Mouse (Mus musculus) forebrain, embryonic 16.5 days (tissue): ENCODE data around the gene Hscb. TPM values are rescaled to one million over a fixed set of nuclear protein-coding genes. Genes with fewer than 3 reads are reported as not detected.
"Not testable (repeated sequence)": the region's sequence is repeated elsewhere in the genome, so short reads cannot be mapped to it uniquely, and the experiment has no call there.

ENCODE experiments used
- ATAC-seq: fragments of 200-750 bp; cut with Nextera tagmentation; 2 replicates; pipeline ENCODE4 v1.8.0; 2017; ENCODE audit warnings: mild to moderate bottlenecking, moderate library complexity
- H3K27ac ChIP-seq: fragments of 300-500 bp; sonication (generic); 2 replicates; pipeline ENCODE4 v1.5.1; 2014; ENCODE audit warnings: low read length, control low read depth
- H3K27me3 ChIP-seq: fragments of 300-500 bp; sonication (generic); replicated peaks from 2 replicates; pipeline ENCODE4 v1.6.1; 2014; ENCODE audit warnings: low read length; ENCODE audit not compliant: control insufficient read depth, insufficient read depth
- H3K36me3 ChIP-seq: fragments of 300-500 bp; sonication (generic); 2 replicates; pipeline ENCODE4 v1.6.1; 2014; ENCODE audit not compliant: control insufficient read depth, insufficient read depth
- H3K4me1 ChIP-seq: fragments of 300-500 bp; sonication (generic); replicated peaks from 2 replicates; pipeline ENCODE4 v1.6.1; 2014; ENCODE audit warnings: low read length; ENCODE audit not compliant: control insufficient read depth, insufficient read depth
- H3K4me2 ChIP-seq: fragments of 300-500 bp; sonication (generic); 2 replicates; pipeline ENCODE4 v1.6.1; 2014; ENCODE audit warnings: mild to moderate bottlenecking, low read length, control low read depth
- H3K4me3 ChIP-seq: fragments of 300-500 bp; sonication (generic); replicated peaks from 2 replicates; pipeline ENCODE4 v1.5.1; 2014; ENCODE audit warnings: mild to moderate bottlenecking, low read length, control low read depth
- H3K9ac ChIP-seq: fragments of 300-500 bp; sonication (generic); replicated peaks from 2 replicates; pipeline ENCODE4 v1.6.1; 2014; ENCODE audit warnings: low read depth, low read length, control low read depth
- H3K9me3 ChIP-seq: fragments of 300-500 bp; sonication (generic); 2 replicates; pipeline ENCODE4 v1.6.1; 2016; ENCODE audit warnings: low read length; ENCODE audit not compliant: control insufficient read depth
- WGBS: fragments of 180-500 bp; shearing (Covaris S2); extraction: QIAGEN DNeasy Blood & Tissue Kit; methylation state at CpG from one replicate; pipeline ENCODE4 v1.1.7; 2014; 5-methylcytosine and 5-hydroxymethylcytosine counted together
- polyA plus RNA-seq: library from polyadenylated mRNA; unstranded; fragments of >200 nt; fragmentation: Nextera tagmentation; extraction: Ambion mirVana; gene quantifications from 2 replicates; pipeline ENCODE4 v1.2.1, GENCODE M21; 2015

Gene Hscb
- 9.4 and 12.1 TPM in 2 replicates for polyA plus RNA-seq

- Histone ChIP-seq H3K9ac (peak within 1 kb of the TSS; percentile 71), H3K9me3 (no peaks in the 10 kb centered on the region), H3K4me3 (peak within 1 kb of the TSS; percentile 83), H3K27ac (peak within 1 kb of the TSS; percentile 60), H3K4me1 (peaks cover 12% of the 10 kb centered on the region), H3K4me2 (peak within 1 kb of the TSS; percentile 83), H3K27me3 (no peaks in the 10 kb centered on the region), H3K36me3 (no peaks in the 10 kb centered on the region)
- ATAC-seq = peak; percentile 99
- under 1% methylated on average over 41 of the region's 41 CpGs for WGBS
Observed at GRCm38 (mm10) chr5:110839678-110840365, at the start of gene Hscb, which contains the start of gene Chek2. Gene Hscb, minus strand, starts transcription at chr5:110839777. Gene Chek2, plus strand, starts transcription at chr5:110839979.

- H3K36me3 ChIP-seq = peaks cover 7% of the 10 kb centered on the region; the same call in 1 of the 2 replicates
- WGBS = 93% methylated on average over 4 of the region's 4 CpGs
- no peak overlapping the region for H3K9ac ChIP-seq
- H3K9me3 ChIP-seq = no peaks in the 10 kb centered on the region
- no peaks in the 10 kb centered on the region for H3K4me1 ChIP-seq
- no peak overlapping the region for H3K4me3 ChIP-seq
- no peak overlapping the region for H3K27ac ChIP-seq
- H3K4me2 ChIP-seq = no peak overlapping the region
- no peak for ATAC-seq
- H3K27me3 ChIP-seq = no peaks in the 10 kb centered on the region
Observed at GRCm38 (mm10) chr5:110888596-110888995, 49.0 kb upstream of the Hscb start.

- Histone ChIP-seq H3K4me2 (peak within 1 kb of the TSS; percentile 79), H3K36me3 (peaks cover 2% of the 10 kb centered on the region; the same call in 1 of the 2 replicates), H3K27ac (peak within 1 kb of the TSS; percentile 79), H3K4me1 (peaks cover 12% of the 10 kb centered on the region), H3K9me3 (no peaks in the 10 kb centered on the region), H3K4me3 (peak within 1 kb of the TSS; percentile 88), H3K9ac (peak within 1 kb of the TSS; percentile 94), H3K27me3 (no peaks in the 10 kb centered on the region)
- peak; percentile 93 for ATAC-seq
- 0% methylated on average over 66 of the region's 101 CpGs for WGBS
Observed at GRCm38 (mm10) chr5:110879584-110880374, 40.2 kb upstream of the Hscb start, which contains the start of gene Ttc28. Gene Ttc28, plus strand, starts transcription at chr5:110879803.

- Histone ChIP-seq H3K4me2 (peak overlapping the region; percentile 79), H3K9ac (peak overlapping the region; percentile 94), H3K27me3 (no peaks in the 10 kb centered on the region), H3K4me1 (peaks cover 12% of the 10 kb centered on the region), H3K4me3 (peak overlapping the region; percentile 88), H3K9me3 (no peaks in the 10 kb centered on the region), H3K36me3 (no peaks in the 10 kb centered on the region), H3K27ac (peak overlapping the region; percentile 79)
- 61% methylated on average over 7 of the region's 7 CpGs for WGBS
- no peak for ATAC-seq
Observed at GRCm38 (mm10) chr5:110879042-110879441, 39.5 kb upstream of the Hscb start.

- H3K27ac ChIP-seq, H3K9ac ChIP-seq: not testable (repeated sequence)
- WGBS = 97% methylated on average over 1 of the region's 1 CpGs
Observed at GRCm38 (mm10) chr5:110878526-110878925, 38.9 kb upstream of the Hscb start.

GRCm38 (mm10) chr5:110877666-110878505 is 38.3 kb upstream of the Hscb start:
- ATAC-seq = no peak
- Histone ChIP-seq H3K4me1 (peaks cover 14% of the 10 kb centered on the region), H3K4me3 (no peak overlapping the region), H3K36me3 (no peaks in the 10 kb centered on the region), H3K27me3 (no peaks in the 10 kb centered on the region), H3K4me2 (no peak overlapping the region), H3K9me3 (no peaks in the 10 kb centered on the region), H3K27ac (no peak overlapping the region), H3K9ac (no peak overlapping the region)
- 49% methylated on average over 5 of the region's 5 CpGs for WGBS

More at GRCm38 (mm10) chr5:110878526-110878925, 38.9 kb upstream of the Hscb start:
- ATAC-seq, H3K4me3 ChIP-seq, H3K9me3 ChIP-seq, H3K36me3 ChIP-seq, H3K27me3 ChIP-seq, H3K4me2 ChIP-seq: not testable (repeated sequence)
- H3K4me1 ChIP-seq = peaks cover 12% of the 10 kb centered on the region

- Histone ChIP-seq H3K9ac (no peak overlapping the region), H3K27me3 (no peaks in the 10 kb centered on the region), H3K4me1 (peaks cover 13% of the 10 kb centered on the region), H3K4me3 (no peak overlapping the region), H3K9me3 (no peaks in the 10 kb centered on the region), H3K4me2 (no peak overlapping the region), H3K36me3 (no peaks in the 10 kb centered on the region), H3K27ac (no peak overlapping the region)
- 88% methylated on average over 1 of the region's 1 CpGs for WGBS
- no peak for ATAC-seq
Observed at GRCm38 (mm10) chr5:110875286-110875685, 35.7 kb upstream of the Hscb start.

GRCm38 (mm10) chr5:110874711-110875110 is 35.1 kb upstream of the Hscb start:
- H3K27me3 ChIP-seq = no peaks in the 10 kb centered on the region
- H3K4me1 ChIP-seq = peaks cover 11% of the 10 kb centered on the region
- ATAC-seq = no peak
- H3K36me3 ChIP-seq = no peaks in the 10 kb centered on the region
- no peaks in the 10 kb centered on the region for H3K9me3 ChIP-seq
- H3K4me2 ChIP-seq = no peak overlapping the region
- no peak overlapping the region for H3K4me3 ChIP-seq
- H3K27ac ChIP-seq = no peak overlapping the region
- H3K9ac ChIP-seq = no peak overlapping the region
